Mouse (Mus musculus) liver, postnatal 0 days (tissue): ENCODE measurements around the gene Elmo1.

Experiments used
- CTCF ChIP-seq: sonication (generic); IDR thresholded peaks from 2 replicates; pipeline ENCODE4 v1.5.1; 2016; ENCODE audit warnings: antibody characterized with exemption, low read depth
- EP300 ChIP-seq: IDR thresholded peaks from 2 replicates; pipeline ENCODE4 v1.6.1; 2016; ENCODE audit warnings: antibody characterized with exemption, low read depth, mild to moderate bottlenecking

GRCm38 (mm10) chr13:20556739-20557138 lies 466.3 kb downstream of the Elmo1 start:
- no peak for TF ChIP-seq EP300
- TF ChIP-seq CTCF = no peak
